Mouse (Mus musculus) limb, embryonic 11.5 days (tissue): ENCODE measurements around the gene Tor1aip1. TPM values are rescaled to one million over a fixed set of nuclear protein-coding genes. Genes with fewer than 3 reads are reported as not detected.

ENCODE experiments used
- ATAC-seq: fragments of 200-750 bp; cut with Nextera tagmentation; 2 replicates; pipeline ENCODE4 v1.8.0; 2017; ENCODE audit warnings: low read depth; ENCODE audit not compliant: insufficient number of reproducible peaks, low FRiP score, low TSS enrichment
- DNase-seq: peaks from one replicate; pipeline ENCODE4 v3.0.0-alpha.2; 2015; ENCODE audit warnings: low spot score
- H3K27ac ChIP-seq: fragments of 300-500 bp; sonication (generic); replicated peaks from 2 replicates; pipeline ENCODE4 v1.5.1; 2014; ENCODE audit warnings: low read depth, mild to moderate bottlenecking, low read length
- H3K27me3 ChIP-seq: fragments of 300-500 bp; sonication (generic); 2 replicates; pipeline ENCODE4 v1.6.1; 2014; ENCODE audit warnings: mild to moderate bottlenecking, low read length, mixed read lengths; ENCODE audit not compliant: control insufficient read depth, insufficient read depth
- H3K36me3 ChIP-seq: fragments of 300-500 bp; sonication (generic); 2 replicates; pipeline ENCODE4 v1.6.1; 2014; ENCODE audit warnings: mild to moderate bottlenecking, low read length, moderate library complexity, mixed read lengths; ENCODE audit not compliant: control insufficient read depth, insufficient read depth
- H3K4me1 ChIP-seq: fragments of 300-500 bp; sonication (generic); 2 replicates; pipeline ENCODE4 v1.6.1; 2014; ENCODE audit warnings: low read length, mixed read lengths; ENCODE audit not compliant: control insufficient read depth, insufficient read depth
- H3K4me2 ChIP-seq: fragments of 300-500 bp; sonication (generic); 2 replicates; pipeline ENCODE4 v1.6.1; 2014; ENCODE audit warnings: low read depth, mild to moderate bottlenecking, moderate library complexity; ENCODE audit not compliant: severe bottlenecking
- H3K4me3 ChIP-seq: fragments of 300-500 bp; sonication (generic); 2 replicates; pipeline ENCODE4 v1.5.1; 2014; ENCODE audit warnings: low read depth, low read length
- H3K9ac ChIP-seq: fragments of 300-500 bp; sonication (generic); 2 replicates; pipeline ENCODE4 v1.6.1; 2014; ENCODE audit warnings: mild to moderate bottlenecking, low read length
- H3K9me3 ChIP-seq: fragments of 300-500 bp; sonication (generic); 2 replicates; pipeline ENCODE4 v1.6.1; 2016; ENCODE audit warnings: low read length; ENCODE audit not compliant: control insufficient read depth
- WGBS: fragments of 180-500 bp; shearing (Covaris S2); extraction: QIAGEN DNeasy Blood & Tissue Kit; methylation state at CpG from one replicate; pipeline ENCODE4 v1.1.7; 2014; 5-methylcytosine and 5-hydroxymethylcytosine counted together
- polyA plus RNA-seq: library from polyadenylated mRNA; unstranded; fragments of >200 nt; fragmentation: Nextera tagmentation; extraction: Ambion mirVana; gene quantifications from 2 replicates; pipeline ENCODE4 v1.2.1, GENCODE M21; 2014

Gene Tor1aip1
- polyA plus RNA-seq, 1 experiment from 2014 or later: 42.3 TPM

GRCm38 (mm10) chr1:156066133-156066532 lies 29.9 kb upstream of the Tor1aip1 start:
- no peaks in the 10 kb centered on the region for H3K4me1 ChIP-seq
- peaks cover 12% of the 10 kb centered on the region for H3K36me3 ChIP-seq
- H3K4me2 ChIP-seq: no peak overlapping the region
- ATAC-seq (no peak), DNase-seq (no peak)
- no peak overlapping the region for H3K4me3 ChIP-seq
- WGBS: 72% methylated on average over 3 of the region's 3 CpGs
- H3K27ac ChIP-seq: no peak overlapping the region
- H3K9ac ChIP-seq: no peak overlapping the region
- no peaks in the 10 kb centered on the region for H3K9me3 ChIP-seq
- no peaks in the 10 kb centered on the region for H3K27me3 ChIP-seq

DNA sequence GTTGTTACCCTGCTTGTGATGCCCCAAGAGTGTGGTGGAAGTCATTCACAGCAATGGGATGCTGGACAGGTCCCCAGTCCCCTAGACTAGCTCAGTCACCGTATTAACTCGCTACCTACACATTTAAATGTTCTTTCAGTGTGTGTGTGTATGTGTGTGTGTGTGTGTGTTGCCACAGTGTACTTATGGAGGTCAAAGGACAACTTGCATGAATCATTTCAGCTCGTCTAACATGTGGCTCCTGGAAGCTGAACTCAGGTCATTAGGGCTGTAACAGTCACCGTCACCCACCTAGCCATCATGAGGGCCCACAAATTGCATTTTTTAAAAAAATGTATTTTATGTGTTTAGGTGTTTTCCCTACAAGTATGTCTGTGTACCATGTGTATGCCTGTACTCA lies 25.9 kb upstream of the Tor1aip1 start:
- Histone ChIP-seq H3K4me3 (no peak overlapping the region), H3K27ac (no peak overlapping the region), H3K4me1 (no peaks in the 10 kb centered on the region), H3K4me2 (no peak overlapping the region), H3K9ac (no peak overlapping the region), H3K9me3 (no peaks in the 10 kb centered on the region), H3K27me3 (no peaks in the 10 kb centered on the region), H3K36me3 (peaks cover 12% of the 10 kb centered on the region)
- ATAC-seq (no peak), DNase-seq (no peak)
- 86% methylated on average over 4 of the region's 4 CpGs for WGBS

DNA sequence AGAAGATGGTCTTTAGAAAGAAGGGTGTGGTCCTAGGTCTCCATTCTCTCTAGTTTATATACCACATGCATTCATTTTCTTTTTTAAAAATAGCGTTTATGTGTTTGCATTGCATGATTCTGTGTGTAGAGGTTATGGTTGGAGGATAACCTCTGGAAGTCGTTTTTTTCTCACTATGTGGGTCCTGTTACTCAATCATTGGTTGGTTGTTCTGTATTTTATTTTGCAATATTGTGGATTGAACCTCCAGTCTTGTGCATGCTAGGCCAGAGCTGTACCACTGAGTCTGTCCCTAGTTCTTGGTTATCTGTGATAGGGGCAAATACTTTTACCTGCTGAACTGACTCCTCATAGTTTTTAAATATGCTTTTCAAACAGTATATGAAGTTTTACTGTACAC lies 21.9 kb upstream of the Tor1aip1 start:
- peaks cover 8% of the 10 kb centered on the region for H3K36me3 ChIP-seq
- H3K4me3 ChIP-seq: no peak overlapping the region
- no peak overlapping the region for H3K27ac ChIP-seq
- ATAC-seq: no peak
- H3K9me3 ChIP-seq: no peaks in the 10 kb centered on the region
- 90% methylated on average over 2 of the region's 2 CpGs for WGBS
- no peak for DNase-seq
- H3K9ac ChIP-seq: no peak overlapping the region
- H3K27me3 ChIP-seq: no peaks in the 10 kb centered on the region
- H3K4me1 ChIP-seq: no peaks in the 10 kb centered on the region
- H3K4me2 ChIP-seq: no peak overlapping the region

DNA sequence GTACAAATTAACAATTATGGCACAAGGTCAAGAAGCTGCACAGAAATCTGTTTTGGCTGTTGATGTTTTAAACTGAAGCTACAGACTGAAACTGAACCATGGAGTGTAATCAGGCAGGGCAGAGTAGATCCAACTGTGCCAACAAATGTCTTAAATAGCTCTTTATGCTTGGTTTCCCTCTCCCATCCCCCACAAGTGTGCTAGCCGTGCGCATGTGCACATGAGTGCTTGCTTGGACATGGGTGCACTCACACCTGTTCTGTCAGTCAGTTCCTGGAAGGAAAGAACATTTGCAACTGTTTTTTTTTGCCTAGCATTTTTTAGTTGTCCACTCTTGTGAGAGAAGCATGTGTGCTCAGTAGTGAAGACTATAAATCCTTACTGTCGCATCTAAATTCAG lies 10.4 kb upstream of the Tor1aip1 start:
- Histone ChIP-seq H3K4me1 (peaks cover 8% of the 10 kb centered on the region; the same call in 1 of the 2 replicates), H3K9ac (no peak overlapping the region), H3K27me3 (no peaks in the 10 kb centered on the region), H3K4me3 (no peak overlapping the region), H3K9me3 (no peaks in the 10 kb centered on the region), H3K36me3 (peaks cover 10% of the 10 kb centered on the region; the same call in 1 of the 2 replicates), H3K27ac (no peak overlapping the region), H3K4me2 (no peak overlapping the region)
- 90% methylated on average over 3 of the region's 3 CpGs for WGBS
- ATAC-seq (no peak), DNase-seq (no peak)

- peaks cover 5% of the 10 kb centered on the region; the same call in 1 of the 2 replicates for H3K36me3 ChIP-seq
- DNase-seq (no peak), ATAC-seq (no peak)
- no peak overlapping the region for H3K27ac ChIP-seq
- WGBS: 75% methylated on average over 5 of the region's 5 CpGs
- H3K4me2 ChIP-seq: no peak overlapping the region
- H3K4me3 ChIP-seq: no peak overlapping the region
- no peaks in the 10 kb centered on the region for H3K27me3 ChIP-seq
- peaks cover 8% of the 10 kb centered on the region; the same call in 1 of the 2 replicates for H3K4me1 ChIP-seq
- H3K9ac ChIP-seq: no peak overlapping the region
- no peaks in the 10 kb centered on the region for H3K9me3 ChIP-seq
These were observed 7.9 kb upstream of the Tor1aip1 start for GRCm38 (mm10) chr1:156044211-156044611.

- peaks cover 8% of the 10 kb centered on the region; the same call in 1 of the 2 replicates for H3K4me1 ChIP-seq
- H3K36me3 ChIP-seq: peaks cover 2% of the 10 kb centered on the region; the same call in 1 of the 2 replicates
- WGBS: 36% methylated on average over 4 of the region's 4 CpGs
- no peaks in the 10 kb centered on the region for H3K9me3 ChIP-seq
- H3K27ac ChIP-seq: no peak overlapping the region
- peak; percentile 48 for DNase-seq
- no peak overlapping the region for H3K4me3 ChIP-seq
- no peak overlapping the region for H3K9ac ChIP-seq
- H3K27me3 ChIP-seq: no peaks in the 10 kb centered on the region
- no peak overlapping the region for H3K4me2 ChIP-seq
- ATAC-seq: no peak
These were observed 6.7 kb upstream of the Tor1aip1 start for GRCm38 (mm10) chr1:156043027-156043426.

DNA sequence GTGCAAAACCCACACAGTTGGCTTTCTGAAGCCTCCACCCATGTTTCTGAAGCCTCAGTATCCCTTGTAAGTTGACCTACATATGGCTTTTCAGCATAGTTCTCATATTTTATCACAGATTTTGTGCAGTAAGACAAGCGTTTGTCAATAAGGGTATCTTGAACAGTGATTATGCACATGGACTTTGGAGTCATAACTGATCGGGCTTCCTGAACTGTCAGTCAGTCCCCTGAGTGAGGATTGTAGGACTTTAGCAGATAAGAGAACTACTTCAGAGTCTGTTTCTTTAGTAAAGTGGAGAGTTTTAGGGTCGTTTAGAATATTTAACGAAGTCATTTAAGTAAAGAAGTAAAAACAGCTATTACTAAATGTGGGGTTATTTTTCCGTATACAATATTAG lies 6.2 kb upstream of the Tor1aip1 start:
- no peaks in the 10 kb centered on the region for H3K9me3 ChIP-seq
- 0 out of 2 replicates have a peak overlapping the region, but pooled peaks have one; percentile 51 for H3K4me2 ChIP-seq
- ATAC-seq: no peak
- WGBS: 91% methylated on average over 5 of the region's 5 CpGs
- H3K36me3 ChIP-seq: peaks cover 2% of the 10 kb centered on the region; the same call in 1 of the 2 replicates
- no peak for DNase-seq
- H3K4me3 ChIP-seq: no peak overlapping the region
- no peak overlapping the region for H3K9ac ChIP-seq
- no peak overlapping the region for H3K27ac ChIP-seq
- H3K4me1 ChIP-seq: peaks cover 8% of the 10 kb centered on the region; the same call in 1 of the 2 replicates
- no peaks in the 10 kb centered on the region for H3K27me3 ChIP-seq

- Histone ChIP-seq H3K36me3 (peaks cover 2% of the 10 kb centered on the region; the same call in 1 of the 2 replicates), H3K9ac (no peak overlapping the region), H3K27me3 (no peaks in the 10 kb centered on the region), H3K4me1 (peaks cover 8% of the 10 kb centered on the region; the same call in 1 of the 2 replicates), H3K4me2 (peak overlapping the region; percentile 51), H3K4me3 (peak overlapping the region; percentile 49), H3K9me3 (no peaks in the 10 kb centered on the region), H3K27ac (no peak overlapping the region)
- 48% methylated on average over 7 of the region's 7 CpGs for WGBS
- DNase-seq (no peak), ATAC-seq (no peak)
These were observed 5.4 kb upstream of the Tor1aip1 start for GRCm38 (mm10) chr1:156041451-156042241.
